Mouse (Mus musculus) ovary, adult 10 weeks (tissue): ENCODE results near the gene Hmg20a. TPM values are rescaled to one million over a fixed set of nuclear protein-coding genes. Genes with fewer than 3 reads are reported as not detected.

ENCODE experiments used
- polyA plus RNA-seq: library from polyadenylated mRNA; stranded (reverse); fragments of 350-450 nt; fragmentation: Illumina TruSeq; extraction: RNeasy Lipid Tissue Mini Kit (QIAGEN cat#74804); gene quantifications from one replicate; pipeline ENCODE4 v1.2.3, GENCODE M21; 2014

Hmg20a gene
- polyA plus RNA-seq = 44.0 TPM

DNA sequence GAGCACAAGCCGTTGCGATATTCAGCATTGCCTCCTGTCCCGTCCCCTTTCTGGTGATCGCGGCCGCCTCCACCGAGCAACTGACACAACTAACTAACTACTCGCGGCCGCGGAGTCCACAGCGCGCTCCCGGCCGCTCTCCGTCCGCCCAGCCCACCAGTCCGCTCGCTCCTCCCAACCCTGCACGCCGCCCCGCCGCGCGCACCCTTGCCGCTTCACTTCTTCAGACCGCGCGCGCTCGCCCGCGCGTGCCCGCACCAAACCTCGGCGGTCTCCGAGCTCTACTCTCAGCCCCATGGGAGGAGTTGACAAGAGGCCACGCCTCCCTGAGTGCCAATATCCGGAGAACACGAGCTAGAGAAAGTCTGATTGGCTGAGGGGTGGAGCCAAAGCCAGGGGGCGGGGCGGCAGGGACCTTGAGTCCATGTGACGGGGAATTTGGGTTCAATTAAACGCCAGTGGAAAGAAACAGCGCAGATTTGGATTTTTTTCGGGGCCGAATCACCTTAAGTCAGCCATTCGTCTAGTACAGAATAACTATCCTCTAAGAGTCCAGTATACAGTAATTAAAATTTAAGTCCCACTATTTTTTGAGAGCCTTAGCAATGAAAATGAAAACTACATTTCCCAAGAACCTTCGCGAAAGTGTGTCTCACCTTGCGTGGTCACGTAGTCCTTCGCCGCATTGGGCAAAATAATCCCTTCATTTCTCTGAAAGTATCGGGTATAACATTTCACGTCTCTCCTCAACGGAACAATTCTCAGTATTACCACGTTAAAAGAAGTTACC lies at the start of gene Hmg20a, which contains the start of gene Peak1:
Hmg20a (plus strand) TSS at position 662 of the 790 bp plus-strand sequence.
Peak1 (minus strand) TSS at position 120 of the 790 bp plus-strand sequence.

Other genes with a start within 250 kb of the Hmg20a start
- 62.4 TPM for gene Peak1, start 542 bp upstream of the Hmg20a start, polyA plus RNA-seq